Mouse (Mus musculus): Measurements from ENCODE around the gene Tdo2.

The Tdo2 gene

GRCm38 (mm10) chr3:81976102-81976501, at the start of gene Tdo2:
Tdo2 (minus strand) TSS chr3:81976202.
- in situ Hi-C loops (cut with MboI, MseI), result loop anchor here (25.0 kb wide), 1 partner anchor 886 kb away; no protein-coding TSS in a partner anchor

GRCm38 (mm10) chr3:82023065-82023464, 47.1 kb upstream of the Tdo2 start:
- in situ Hi-C loops (cut with MboI, MseI), result no loop called here

- in situ Hi-C loops (cut with MboI, MseI), result no loop called here
These were observed 46.5 kb upstream of the Tdo2 start for GRCm38 (mm10) chr3:82022421-82022920.

GRCm38 (mm10) chr3:82014148-82014703, 38.2 kb upstream of the Tdo2 start:
- in situ Hi-C loops (cut with MboI, MseI), result no loop called here

GRCm38 (mm10) chr3:82007002-82007401, 31.0 kb upstream of the Tdo2 start:
- in situ Hi-C loops (cut with MboI, MseI), result no loop called here

GRCm38 (mm10) chr3:81995988-81996387, 20.0 kb upstream of the Tdo2 start:
- in situ Hi-C loops (cut with MboI, MseI), result loop anchor here (25.0 kb wide), 1 partner anchor 866 kb away; no protein-coding TSS in a partner anchor

- in situ Hi-C loops (cut with MboI, MseI), result loop anchor here (25.0 kb wide), 1 partner anchor 867 kb away; no protein-coding TSS in a partner anchor
These were observed 19.4 kb upstream of the Tdo2 start for GRCm38 (mm10) chr3:81995371-81995770.

- in situ Hi-C loops (cut with MboI, MseI), result loop anchor here (5.0 to 25.0 kb wide), 2 partner anchors 82 to 872 kb away; partner anchors contain the start of gene Gucy1b1
These were observed 14.5 kb upstream of the Tdo2 start for GRCm38 (mm10) chr3:81990531-81990930.

- in situ Hi-C loops (cut with MboI, MseI), result loop anchor here (5.0 to 25.0 kb wide), 2 partner anchors 83 to 873 kb away; partner anchors contain the start of gene Gucy1b1
These were observed 13.7 kb upstream of the Tdo2 start for GRCm38 (mm10) chr3:81989692-81990141.

- in situ Hi-C loops (cut with MboI, MseI), result loop anchor here (25.0 kb wide), 1 partner anchor 875 kb away; no protein-coding TSS in a partner anchor
These were observed 11.6 kb upstream of the Tdo2 start for GRCm38 (mm10) chr3:81987628-81988027.

GRCm38 (mm10) chr3:81986103-81986502, 10.1 kb upstream of the Tdo2 start:
- in situ Hi-C loops (cut with MboI, MseI), result loop anchor here (25.0 kb wide), 1 partner anchor 876 kb away; no protein-coding TSS in a partner anchor

GRCm38 (mm10) chr3:81985100-81985499, 9.1 kb upstream of the Tdo2 start:
- in situ Hi-C loops (cut with MboI, MseI), result loop anchor here (25.0 kb wide), 1 partner anchor 877 kb away; no protein-coding TSS in a partner anchor

GRCm38 (mm10) chr3:81983120-81983895, 7.3 kb upstream of the Tdo2 start:
- in situ Hi-C loops (cut with MboI, MseI), result loop anchor here (25.0 kb wide), 1 partner anchor 879 kb away; no protein-coding TSS in a partner anchor

GRCm38 (mm10) chr3:81981990-81982389, 6.0 kb upstream of the Tdo2 start, which contains the start of gene Asic5:
Asic5 (plus strand) TSS chr3:81982290.
- in situ Hi-C loops (cut with MboI, MseI), result loop anchor here (25.0 kb wide), 1 partner anchor 880 kb away; no protein-coding TSS in a partner anchor

GRCm38 (mm10) chr3:81981576-81981975, 5.6 kb upstream of the Tdo2 start:
- in situ Hi-C loops (cut with MboI, MseI), result loop anchor here (25.0 kb wide), 1 partner anchor 881 kb away; no protein-coding TSS in a partner anchor

GRCm38 (mm10) chr3:81975607-81976006, 395 bp downstream of the Tdo2 start:
- in situ Hi-C loops (cut with MboI, MseI), result loop anchor here (25.0 kb wide), 1 partner anchor 887 kb away; no protein-coding TSS in a partner anchor

- in situ Hi-C loops (cut with MboI, MseI), result no loop called here
These were observed 11.4 kb downstream of the Tdo2 start for GRCm38 (mm10) chr3:81964596-81964995.

GRCm38 (mm10) chr3:81963768-81964167, 12.2 kb downstream of the Tdo2 start:
- in situ Hi-C loops (cut with MboI, MseI), result no loop called here

GRCm38 (mm10) chr3:81961336-81961735, 14.7 kb downstream of the Tdo2 start:
- in situ Hi-C loops (cut with MboI, MseI), result no loop called here

GRCm38 (mm10) chr3:81957484-81957883, 18.5 kb downstream of the Tdo2 start:
- in situ Hi-C loops (cut with MboI, MseI), result no loop called here

- in situ Hi-C loops (cut with MboI, MseI), result no loop called here
These were observed 24.2 kb downstream of the Tdo2 start for GRCm38 (mm10) chr3:81951785-81952184.

GRCm38 (mm10) chr3:81949048-81949447, 27.0 kb downstream of the Tdo2 start:
- in situ Hi-C loops (cut with MboI, MseI), result loop anchor here (25.0 kb wide), 1 partner anchor 1862 kb away; no protein-coding TSS in a partner anchor

All from regulatory T cell (primary cell).